Mouse (Mus musculus) midbrain, postnatal 0 days (tissue): ENCODE results near the gene Ptprm. TPM values are rescaled to one million over a fixed set of nuclear protein-coding genes. Genes with fewer than 3 reads are reported as not detected.

Experiments used
- ATAC-seq: fragments of 200-750 bp; cut with Nextera tagmentation; 2 replicates; pipeline ENCODE4 v1.8.0; 2017; ENCODE audit warnings: moderate number of reproducible peaks, mild to moderate bottlenecking, moderate TSS enrichment, moderate library complexity; ENCODE audit not compliant: low FRiP score
- DNase-seq: peaks from one replicate; pipeline ENCODE4 v3.0.0-alpha.2; 2015; ENCODE audit warnings: low spot score
- H3K27ac ChIP-seq: fragments of 300-500 bp; sonication (generic); 2 replicates; pipeline ENCODE4 v1.5.1; 2014; ENCODE audit warnings: low read depth, mild to moderate bottlenecking, low read length, mixed read lengths
- H3K27me3 ChIP-seq: fragments of 300-500 bp; sonication (generic); 2 replicates; pipeline ENCODE4 v1.6.1; 2014; ENCODE audit warnings: low read length, control low read depth, mixed read lengths; ENCODE audit not compliant: insufficient read depth
- H3K36me3 ChIP-seq: fragments of 300-500 bp; sonication (generic); 2 replicates; pipeline ENCODE4 v1.6.1; 2014; ENCODE audit warnings: low read length, control low read depth, mixed read lengths; ENCODE audit not compliant: insufficient read depth
- H3K4me1 ChIP-seq: fragments of 300-500 bp; sonication (generic); 2 replicates; pipeline ENCODE4 v1.6.1; 2014; ENCODE audit warnings: mild to moderate bottlenecking, control low read depth, antibody characterized with exemption, low read length, mixed read lengths; ENCODE audit not compliant: insufficient read depth
- H3K4me2 ChIP-seq: fragments of 300-500 bp; sonication (generic); 2 replicates; pipeline ENCODE4 v1.6.1; 2014; ENCODE audit warnings: low read depth, mild to moderate bottlenecking, low read length, mixed read lengths; ENCODE audit not compliant: poor library complexity, severe bottlenecking
- H3K4me3 ChIP-seq: fragments of 300-500 bp; sonication (generic); 2 replicates; pipeline ENCODE4 v1.5.1; 2014; ENCODE audit warnings: low read depth, mild to moderate bottlenecking, low read length, moderate library complexity
- H3K9ac ChIP-seq: fragments of 300-500 bp; sonication (generic); replicated peaks from 2 replicates; pipeline ENCODE4 v1.6.1; 2014; ENCODE audit warnings: mild to moderate bottlenecking, low read length, moderate library complexity, mixed read lengths; ENCODE audit not compliant: poor library complexity, severe bottlenecking
- H3K9me3 ChIP-seq: fragments of 300-500 bp; sonication (generic); 2 replicates; pipeline ENCODE4 v1.6.1; 2016; ENCODE audit warnings: low read length, control low read depth
- CTCF ChIP-seq: IDR thresholded peaks from 2 replicates; pipeline ENCODE4 v1.5.1; 2016; ENCODE audit warnings: antibody characterized with exemption, mild to moderate bottlenecking
- WGBS: fragments of 180-500 bp; shearing (Covaris S2); extraction: QIAGEN DNeasy Blood & Tissue Kit; methylation state at CpG from one replicate; pipeline ENCODE4 v1.1.7; 2014; 5-methylcytosine and 5-hydroxymethylcytosine counted together
- polyA plus RNA-seq: library from polyadenylated mRNA; unstranded; fragments of >200 nt; fragmentation: Nextera tagmentation; extraction: Ambion mirVana; gene quantifications from 2 replicates; pipeline ENCODE4 v1.2.1, GENCODE M21; 2015
- total RNA-seq: library from RNA; depleted of rRNA; stranded (reverse); fragments of >200 nt; gene quantifications from 2 replicates; pipeline ENCODE4 v1.2.3, GENCODE M21; 2014

The Ptprm gene
- total and polyA plus RNA-seq, 2 experiments from 2014 or later: 18.3 to 43.5 TPM

DNA sequence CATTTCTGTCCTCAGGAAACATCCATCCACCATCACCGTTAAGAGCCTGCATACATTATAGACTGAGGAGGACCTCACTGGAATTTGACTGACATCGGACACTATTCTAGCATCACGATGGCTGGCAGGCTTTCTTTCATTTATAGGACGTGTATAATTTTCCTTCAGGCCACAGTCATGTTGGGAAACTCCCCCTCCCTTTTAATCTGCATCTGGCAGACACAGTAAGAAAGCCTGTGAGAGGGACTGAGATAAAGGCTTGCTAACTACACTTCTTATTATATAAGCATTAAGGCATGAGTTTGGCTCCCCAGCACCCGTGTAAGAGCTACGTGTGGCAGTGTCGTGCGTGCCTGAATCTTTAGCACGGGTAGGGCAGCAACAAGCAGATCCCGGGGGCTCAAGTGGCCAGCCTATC is 571.2 kb downstream of the Ptprm start:
- no peak for TF ChIP-seq CTCF
- WGBS: 43% methylated on average over 10 of the region's 10 CpGs
- no peak for DNase-seq

DNA sequence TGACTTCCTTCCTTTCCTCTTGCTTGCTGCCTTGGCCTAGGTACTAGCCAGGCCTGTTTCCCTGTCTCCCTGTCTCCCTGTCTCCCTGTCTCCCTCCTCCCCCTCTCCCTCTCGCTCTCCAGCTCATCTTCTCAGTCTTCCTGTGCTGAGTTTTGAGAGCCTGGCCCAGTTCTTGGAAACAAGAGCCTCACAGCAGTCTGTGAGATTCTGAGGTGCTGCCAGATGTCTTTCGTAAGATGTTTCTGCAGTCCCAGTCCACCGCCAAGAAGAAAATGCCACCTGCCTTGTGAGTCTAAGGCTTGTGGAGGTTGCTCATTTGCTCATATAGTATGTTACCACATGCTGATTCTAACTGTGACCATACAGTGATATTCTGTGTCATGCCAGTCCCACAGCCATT is 572.3 kb downstream of the Ptprm start:
- H3K4me2 ChIP-seq: no peak overlapping the region

More for the DNA sequence above, 571.2 kb downstream of the Ptprm start:
- H3K4me1 ChIP-seq: no peaks in the 10 kb centered on the region
- no peak overlapping the region for H3K4me3 ChIP-seq
- H3K36me3 ChIP-seq: no peaks in the 10 kb centered on the region
- H3K9me3 ChIP-seq: no peaks in the 10 kb centered on the region
- no peak overlapping the region for H3K27ac ChIP-seq
- ATAC-seq: no peak
- no peak overlapping the region for H3K4me2 ChIP-seq
- H3K27me3 ChIP-seq: no peaks in the 10 kb centered on the region
- H3K9ac ChIP-seq: no peak overlapping the region

DNA sequence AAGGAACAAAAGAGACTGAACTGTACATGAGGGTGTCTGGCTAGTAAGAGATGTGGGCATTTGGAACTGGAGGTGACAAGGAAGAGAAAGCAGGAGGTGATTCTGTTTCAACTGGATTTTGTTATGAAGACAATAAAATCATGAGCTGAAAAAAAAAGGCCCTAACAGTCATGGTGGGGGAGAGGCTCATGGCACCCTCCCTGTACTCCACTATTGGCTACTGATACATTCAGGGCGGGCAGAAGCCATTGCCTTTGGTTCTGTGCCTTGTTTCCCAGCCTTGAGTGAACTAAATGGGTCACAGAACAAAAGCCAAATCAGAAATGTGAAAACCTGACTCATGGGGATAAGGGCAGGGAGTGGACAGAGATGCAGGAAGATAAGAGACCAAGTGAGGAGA is 575.2 kb downstream of the Ptprm start:
- no peak for DNase-seq
- H3K4me1 ChIP-seq: no peaks in the 10 kb centered on the region
- no peaks in the 10 kb centered on the region for H3K27me3 ChIP-seq
- H3K9me3 ChIP-seq: no peaks in the 10 kb centered on the region
- H3K9ac ChIP-seq: no peak overlapping the region
- no peak for ATAC-seq
- H3K27ac ChIP-seq: 0 out of 2 replicates have a peak overlapping the region, but pooled peaks have one; percentile 6
- H3K36me3 ChIP-seq: no peaks in the 10 kb centered on the region
- no peak overlapping the region for H3K4me2 ChIP-seq
- TF ChIP-seq CTCF: no peak
- WGBS: 86% methylated on average over 1 of the region's 1 CpGs
- H3K4me3 ChIP-seq: no peak overlapping the region

More for the DNA sequence above, 572.3 kb downstream of the Ptprm start:
- Histone ChIP-seq H3K36me3 (no peaks in the 10 kb centered on the region), H3K27me3 (no peaks in the 10 kb centered on the region), H3K9ac (no peak overlapping the region), H3K4me1 (no peaks in the 10 kb centered on the region), H3K9me3 (no peaks in the 10 kb centered on the region), H3K4me3 (no peak overlapping the region), H3K27ac (no peak overlapping the region)
- ATAC-seq (no peak), DNase-seq (no peak)
- 86% methylated on average over 3 of the region's 3 CpGs for WGBS
- no peak for TF ChIP-seq CTCF

DNA sequence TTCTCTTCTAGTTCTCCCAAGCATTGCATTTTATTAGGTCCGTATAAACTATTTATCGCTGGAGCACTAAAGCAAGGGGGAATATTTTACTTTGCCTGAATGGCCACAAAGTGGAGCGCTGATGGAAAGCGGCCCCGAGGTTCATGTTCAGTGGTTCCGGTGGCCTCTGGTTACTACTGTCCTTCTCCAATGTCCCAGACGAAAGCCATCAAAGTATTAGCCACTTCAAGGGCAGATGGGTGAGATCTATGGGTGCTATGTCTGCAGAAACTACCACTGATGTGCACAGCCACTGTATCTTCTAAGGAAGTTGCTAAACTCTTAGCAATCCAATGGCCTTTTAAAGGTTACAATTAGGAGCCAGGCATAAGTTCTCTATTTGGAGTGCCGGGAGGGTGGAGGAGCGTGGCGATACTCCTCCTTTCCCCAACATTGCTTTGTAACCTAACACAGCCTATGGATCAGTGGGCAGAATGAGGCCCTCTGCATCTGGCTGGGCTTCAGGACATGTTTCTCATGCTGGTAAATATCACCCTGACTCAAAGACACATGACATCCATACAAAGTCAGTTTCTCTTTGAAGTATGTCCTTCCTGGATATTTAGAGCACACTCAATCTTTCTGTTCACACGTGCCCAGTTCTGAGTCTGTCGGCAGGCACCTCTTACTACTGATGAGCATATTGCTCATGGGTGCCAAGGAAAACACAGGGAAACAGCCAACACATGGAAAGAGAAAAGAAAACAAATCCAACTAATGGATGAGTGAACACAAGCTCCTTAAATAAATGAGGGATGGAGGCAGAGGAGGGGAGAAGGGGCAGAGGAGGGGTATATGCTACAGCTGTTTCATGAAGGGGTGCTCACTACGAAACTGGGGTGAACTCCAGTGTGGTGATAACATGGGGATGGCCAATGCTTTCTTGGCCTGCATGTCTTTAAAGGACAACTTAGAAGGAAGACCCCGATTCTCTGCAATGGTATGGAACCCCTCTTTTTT is 584.6 kb downstream of the Ptprm start:
- ATAC-seq (no peak), DNase-seq (no peak)
- TF ChIP-seq CTCF: no peak
- H3K4me1 ChIP-seq: no peaks in the 10 kb centered on the region
- no peaks in the 10 kb centered on the region for H3K27me3 ChIP-seq
- no peak overlapping the region for H3K4me3 ChIP-seq
- H3K4me2 ChIP-seq: no peak overlapping the region
- H3K27ac ChIP-seq: no peak overlapping the region
- WGBS: 86% methylated on average over 14 of the region's 14 CpGs
- no peaks in the 10 kb centered on the region for H3K9me3 ChIP-seq
- H3K36me3 ChIP-seq: no peaks in the 10 kb centered on the region
- H3K9ac ChIP-seq: no peak overlapping the region

GRCm38 (mm10) chr17:66768689-66769275 is 585.5 kb downstream of the Ptprm start:
- Histone ChIP-seq H3K27ac (no peak overlapping the region), H3K4me3 (no peak overlapping the region), H3K9ac (no peak overlapping the region), H3K4me2 (no peak overlapping the region), H3K4me1 (no peaks in the 10 kb centered on the region), H3K27me3 (no peaks in the 10 kb centered on the region), H3K9me3 (no peaks in the 10 kb centered on the region), H3K36me3 (no peaks in the 10 kb centered on the region)
- DNase-seq (peak; percentile 30), ATAC-seq (no peak)
- TF ChIP-seq CTCF: no peak; the same call in 1 of the 2 replicates
- 31% methylated on average over 11 of the region's 11 CpGs for WGBS

GRCm38 (mm10) chr17:66766166-66766565 is 588.1 kb downstream of the Ptprm start:
- no peaks in the 10 kb centered on the region for H3K36me3 ChIP-seq
- no peaks in the 10 kb centered on the region for H3K4me1 ChIP-seq
- no peak overlapping the region for H3K9ac ChIP-seq
- DNase-seq: no peak
- no peak for ATAC-seq
- no peak for TF ChIP-seq CTCF
- H3K27ac ChIP-seq: no peak overlapping the region
- no peaks in the 10 kb centered on the region for H3K27me3 ChIP-seq
- H3K4me3 ChIP-seq: no peak overlapping the region
- 88% methylated on average over 6 of the region's 6 CpGs for WGBS
- H3K9me3 ChIP-seq: no peaks in the 10 kb centered on the region
- no peak overlapping the region for H3K4me2 ChIP-seq
